In genomic region chr4:43321536-43321935, GRCm38 (mm10) we compare ENCODE assay signal across 27 mouse cellular contexts. TPM values are rescaled to one million over a fixed set of nuclear protein-coding genes. Genes with fewer than 3 reads are reported as not detected.
"Had no signal": no experiment of that assay in that cellular context is flagged by ENCODE, and none has a peak within 500 bp of the region (broad histone marks: within the 10 kb centered on the region; RNA-seq: fewer than 3 reads in every experiment).

No protein-coding gene starts in this region.

- H3K36me3 ChIP-seq: heart, embryonic 13.5 days; heart, embryonic 15.5 days; intestine, embryonic 15.5 days; limb, embryonic 10.5 days; limb, embryonic 12.5 days; liver, embryonic 13.5 days; liver, embryonic 15.5 days had no signal

- H3K9me3 ChIP-seq: heart, embryonic 13.5 days; heart, embryonic 15.5 days; intestine, embryonic 15.5 days; limb, embryonic 10.5 days; limb, embryonic 12.5 days; liver, embryonic 13.5 days; liver, embryonic 15.5 days had no signal

- H3K4me2 ChIP-seq: heart, embryonic 11.5 days; heart, embryonic 13.5 days; heart, embryonic 15.5 days; hindbrain, embryonic 14.5 days; intestine, embryonic 15.5 days; limb, embryonic 12.5 days; liver, embryonic 11.5 days; liver, embryonic 13.5 days; liver, embryonic 15.5 days had no signal

- H3K4me1 ChIP-seq: heart, embryonic 13.5 days; heart, embryonic 15.5 days; intestine, embryonic 15.5 days; limb, embryonic 10.5 days; limb, embryonic 12.5 days; liver, embryonic 13.5 days; liver, embryonic 15.5 days had no signal

- H3K4me3 ChIP-seq: gastrocnemius, adult 2 months; heart, adult 2 months; heart, embryonic 13.5 days; heart, embryonic 15.5 days; intestine, embryonic 15.5 days; layer of hippocampus, adult 2 months; left cerebral cortex, adult 2 months; limb, embryonic 10.5 days; limb, embryonic 12.5 days; liver, embryonic 13.5 days; liver, embryonic 15.5 days had no signal

- DNase-seq: gastrocnemius, adult 2 months; gastrocnemius, postnatal 10 days; gastrocnemius, postnatal 25 days; heart, adult 11 months; heart, adult 2 months; heart, postnatal 14 days; heart, postnatal 36 days; kidney, adult 18-20 months; kidney, postnatal 10 days; kidney, postnatal 25 days; kidney, postnatal 4 days; liver; liver, embryonic 13.5 days had no signal

- H3K27ac ChIP-seq: gastrocnemius, adult 2 months; heart, adult 2 months; heart, embryonic 13.5 days; heart, embryonic 15.5 days; hindbrain, embryonic 14.5 days; intestine, embryonic 15.5 days; layer of hippocampus, adult 2 months; left cerebral cortex, adult 2 months; limb, embryonic 10.5 days; limb, embryonic 12.5 days; liver, embryonic 13.5 days; liver, embryonic 15.5 days had no signal

- H3K9ac ChIP-seq: heart, embryonic 13.5 days; heart, embryonic 15.5 days; hindbrain, embryonic 14.5 days; intestine, embryonic 15.5 days; limb, embryonic 12.5 days; liver, embryonic 13.5 days; liver, embryonic 15.5 days had no signal

- ATAC-seq: hindbrain, embryonic 16.5 days; inflammation-experienced regulatory T-cells, adult 6 months; intestine, embryonic 15.5 days; intestine, postnatal 0 days had no signal

- H3K27me3 ChIP-seq: heart, embryonic 13.5 days; heart, embryonic 15.5 days; intestine, embryonic 15.5 days; limb, embryonic 12.5 days; liver, embryonic 13.5 days; liver, embryonic 15.5 days had no signal

RNA-seq across cellular contexts. Expression of gene Atp8b5, which starts 54.6 kb away (rescaled TPM):
- total RNA-seq: gastrocnemius, postnatal 25 days had no signal
- polyA plus RNA-seq: inflammation-experienced regulatory T-cells, adult 6 months had no signal
